Mouse (Mus musculus): Measurements from ENCODE around the gene Gm5142. TPM values are rescaled to one million over a fixed set of nuclear protein-coding genes. Genes with fewer than 3 reads are reported as not detected.

Gm5142 gene
- not detected in 2 replicates for polyA plus RNA-seq (2015; fragmentation: Nextera tagmentation; extraction: Ambion mirVana)

GRCm38 (mm10) chr14:59178649-59179048 lies at the start of gene Gm5142:
Gene Gm5142 (minus strand): TSS chr14:59178749.
- Histone ChIP-seq H3K4me3 (ENCODE audit: low read depth, low read length) (no peak within 1 kb of the TSS), H3K27me3 (ENCODE audit: insufficient read depth, low read length) (no peaks in the 10 kb centered on the region), H3K9me3 (ENCODE audit: low read length) (no peaks in the 10 kb centered on the region), H3K4me2 (ENCODE audit: low read depth, low read length) (no peak within 1 kb of the TSS), H3K27ac (ENCODE audit: low read depth) (no peak within 1 kb of the TSS), H3K36me3 (replicated peaks; ENCODE audit: insufficient read depth, low read length) (no peaks in the 10 kb centered on the region), H3K9ac (replicated peaks) (no peak within 1 kb of the TSS), H3K4me1 (ENCODE audit: insufficient read depth) (no peaks in the 10 kb centered on the region)
- 81% methylated on average over 3 of the region's 3 CpGs for WGBS (ENCODE audit: insufficient replicate concordance)
- DNase-seq (no peak), ATAC-seq (no peak)
- TF ChIP-seq EP300 (IDR thresholded peaks at IDR 0.05; ENCODE audit: low read depth) (no peak), CTCF (IDR thresholded peaks at IDR 0.05; ENCODE audit: low read depth) (no peak)

GRCm38 (mm10) chr14:59226240-59226639 lies 47.7 kb upstream of the Gm5142 start:
- WGBS (ENCODE audit: insufficient replicate concordance): 85% methylated on average over 11 of the region's 11 CpGs
- no peak overlapping the region for H3K27ac ChIP-seq (ENCODE audit: low read depth)
- no peak overlapping the region for H3K4me2 ChIP-seq (ENCODE audit: low read depth, low read length)
- peaks cover 26% of the 10 kb centered on the region for H3K36me3 ChIP-seq (replicated peaks; ENCODE audit: insufficient read depth, low read length)
- DNase-seq: no peak
- no peaks in the 10 kb centered on the region for H3K27me3 ChIP-seq (ENCODE audit: insufficient read depth, low read length)
- no peak overlapping the region for H3K4me3 ChIP-seq (ENCODE audit: low read depth, low read length)
- no peaks in the 10 kb centered on the region for H3K9me3 ChIP-seq (ENCODE audit: low read length)
- ATAC-seq: no peak
- no peak overlapping the region for H3K9ac ChIP-seq (replicated peaks)
- TF ChIP-seq CTCF (IDR thresholded peaks at IDR 0.05; ENCODE audit: low read depth): no peak
- TF ChIP-seq EP300 (IDR thresholded peaks at IDR 0.05; ENCODE audit: low read depth): no peak
- no peaks in the 10 kb centered on the region for H3K4me1 ChIP-seq (ENCODE audit: insufficient read depth)

- H3K27me3 ChIP-seq (ENCODE audit: insufficient read depth, low read length): no peaks in the 10 kb centered on the region
- TF ChIP-seq CTCF (IDR thresholded peaks at IDR 0.05; ENCODE audit: low read depth) (no peak), EP300 (IDR thresholded peaks at IDR 0.05; ENCODE audit: low read depth) (no peak)
- H3K9ac ChIP-seq (replicated peaks): no peak overlapping the region
- H3K9me3 ChIP-seq (ENCODE audit: low read length): no peaks in the 10 kb centered on the region
- peaks cover 17% of the 10 kb centered on the region for H3K36me3 ChIP-seq (replicated peaks; ENCODE audit: insufficient read depth, low read length)
- ATAC-seq (no peak), DNase-seq (no peak)
- H3K4me2 ChIP-seq (ENCODE audit: low read depth, low read length): no peak overlapping the region
- H3K4me1 ChIP-seq (ENCODE audit: insufficient read depth): 0 out of 2 replicates have a peak, but pooled peaks cover 5% of the 10 kb centered on the region
- H3K27ac ChIP-seq (ENCODE audit: low read depth): no peak overlapping the region
- H3K4me3 ChIP-seq (ENCODE audit: low read depth, low read length): no peak overlapping the region
- WGBS (ENCODE audit: insufficient replicate concordance): 77% methylated on average over 3 of the region's 3 CpGs
Observed at GRCm38 (mm10) chr14:59219241-59219640, 40.7 kb upstream of the Gm5142 start.

- no peak for TF ChIP-seq EP300 (IDR thresholded peaks at IDR 0.05; ENCODE audit: low read depth)
- no peak for TF ChIP-seq CTCF (IDR thresholded peaks at IDR 0.05; ENCODE audit: low read depth)
- no peaks in the 10 kb centered on the region for H3K9me3 ChIP-seq (ENCODE audit: low read length)
- 82% methylated on average over 2 of the region's 2 CpGs for WGBS (ENCODE audit: insufficient replicate concordance)
- peaks cover 13% of the 10 kb centered on the region; the same call in 1 of the 2 replicates for H3K4me1 ChIP-seq (ENCODE audit: insufficient read depth)
- no peak overlapping the region for H3K27ac ChIP-seq (ENCODE audit: low read depth)
- no peak overlapping the region for H3K9ac ChIP-seq (replicated peaks)
- DNase-seq (no peak), ATAC-seq (no peak)
- H3K4me2 ChIP-seq (ENCODE audit: low read depth, low read length): no peak overlapping the region
- H3K4me3 ChIP-seq (ENCODE audit: low read depth, low read length): no peak overlapping the region
- H3K36me3 ChIP-seq (replicated peaks; ENCODE audit: insufficient read depth, low read length): peaks cover 5% of the 10 kb centered on the region; the same call in 1 of the 2 replicates
- no peaks in the 10 kb centered on the region for H3K27me3 ChIP-seq (ENCODE audit: insufficient read depth, low read length)
Observed at GRCm38 (mm10) chr14:59209816-59210215, 31.3 kb upstream of the Gm5142 start.

- H3K9me3 ChIP-seq (ENCODE audit: low read length): no peaks in the 10 kb centered on the region
- peaks cover 5% of the 10 kb centered on the region; the same call in 1 of the 2 replicates for H3K36me3 ChIP-seq (replicated peaks; ENCODE audit: insufficient read depth, low read length)
- H3K27me3 ChIP-seq (ENCODE audit: insufficient read depth, low read length): no peaks in the 10 kb centered on the region
- no peak overlapping the region for H3K9ac ChIP-seq (replicated peaks)
- TF ChIP-seq CTCF (IDR thresholded peaks at IDR 0.05; ENCODE audit: low read depth) (no peak), EP300 (IDR thresholded peaks at IDR 0.05; ENCODE audit: low read depth) (no peak)
- peaks cover 13% of the 10 kb centered on the region; the same call in 1 of the 2 replicates for H3K4me1 ChIP-seq (ENCODE audit: insufficient read depth)
- ATAC-seq (no peak), DNase-seq (no peak)
- WGBS (ENCODE audit: insufficient replicate concordance): 82% methylated on average over 7 of the region's 7 CpGs
- no peak overlapping the region for H3K27ac ChIP-seq (ENCODE audit: low read depth)
- H3K4me3 ChIP-seq (ENCODE audit: low read depth, low read length): no peak overlapping the region
- no peak overlapping the region for H3K4me2 ChIP-seq (ENCODE audit: low read depth, low read length)
Observed at GRCm38 (mm10) chr14:59209003-59209402, 30.5 kb upstream of the Gm5142 start.

- TF ChIP-seq CTCF (IDR thresholded peaks at IDR 0.05; ENCODE audit: low read depth) (no peak), EP300 (IDR thresholded peaks at IDR 0.05; ENCODE audit: low read depth) (peak; percentile 30; the same call in 1 of the 2 replicates)
- Histone ChIP-seq H3K36me3 (replicated peaks; ENCODE audit: insufficient read depth, low read length) (no peaks in the 10 kb centered on the region), H3K4me1 (ENCODE audit: insufficient read depth) (peaks cover 13% of the 10 kb centered on the region; the same call in 1 of the 2 replicates), H3K9ac (replicated peaks) (no peak overlapping the region), H3K4me2 (ENCODE audit: low read depth, low read length) (peak overlapping the region; percentile 10), H3K4me3 (ENCODE audit: low read depth, low read length) (no peak overlapping the region), H3K9me3 (ENCODE audit: low read length) (no peaks in the 10 kb centered on the region), H3K27me3 (ENCODE audit: insufficient read depth, low read length) (no peaks in the 10 kb centered on the region), H3K27ac (ENCODE audit: low read depth) (peak overlapping the region; percentile 84)
- 62% methylated on average over 10 of the region's 10 CpGs for WGBS (ENCODE audit: insufficient replicate concordance)
- DNase-seq (peak; percentile 40), ATAC-seq (peak; percentile 82)
Observed at GRCm38 (mm10) chr14:59205976-59206583, 27.5 kb upstream of the Gm5142 start.

Data from liver, postnatal 0 days (tissue).